Mouse (Mus musculus) cortical plate, adult 2 months (tissue): ENCODE measurements at regions not wholly inside any gene's neighbourhood (a gene's known extent, or its start where the extent isn't known, plus 50 kb on each side); places are given as distances from the start of the nearest gene placed in this dataset.

ENCODE experiments used
- CTCF ChIP-seq: fragments of 200-500 bp; IDR thresholded peaks from 2 replicates; pipeline ENCODE4 v1.5.1; 2011; ENCODE audit warnings: mild to moderate bottlenecking, control low read depth, low read length; ENCODE audit not compliant: insufficient read depth; ENCODE audit errors: extremely low read depth
- POLR2A ChIP-seq: fragments of 200-500 bp; IDR thresholded peaks from 2 replicates; pipeline ENCODE4 v1.6.1; 2011; ENCODE audit warnings: mild to moderate bottlenecking, low read length, control low read depth; ENCODE audit not compliant: insufficient read depth; ENCODE audit errors: extremely low read depth

DNA sequence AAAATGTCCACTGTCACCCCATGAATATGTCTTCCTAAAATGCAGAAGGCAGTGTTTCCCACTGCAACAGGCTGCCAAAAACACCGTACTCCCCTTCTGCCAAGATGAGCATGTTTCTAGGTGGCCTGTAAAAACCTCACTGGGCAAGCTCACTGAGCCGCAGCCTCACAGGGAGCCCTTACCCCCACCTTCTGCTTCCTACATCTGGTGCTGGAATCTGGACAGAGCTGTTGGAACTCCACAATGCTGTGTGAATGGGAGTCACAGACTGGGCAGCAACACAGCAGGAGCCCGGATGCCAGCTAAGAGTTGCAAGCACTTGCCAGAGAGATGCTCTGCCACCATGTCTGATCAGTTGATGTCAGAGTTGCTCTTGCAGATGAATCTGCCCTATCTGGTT lies 230.6 kb downstream of the Cbln4 start:
- TF ChIP-seq CTCF (no peak), POLR2A (no peak)
